Mouse (Mus musculus) gastrocnemius, postnatal 25 days (tissue): Measurements from ENCODE around the gene Tmem183a. TPM values are rescaled to one million over a fixed set of nuclear protein-coding genes. Genes with fewer than 3 reads are reported as not detected.

Experiments used
- DNase-seq: peaks from one replicate; pipeline ENCODE4 v3.0.0; 2022
- total RNA-seq, 2 experiments: library from RNA; stranded (reverse); gene quantifications; 1 replicate in 1 of 2; 2 replicates in 1 of 2; pipeline ENCODE4 v1.2.3; 2021

Gene Tmem183a
- total RNA-seq, 2 experiments from 2014 or later, result 13.2 to 15.1 TPM

DNA sequence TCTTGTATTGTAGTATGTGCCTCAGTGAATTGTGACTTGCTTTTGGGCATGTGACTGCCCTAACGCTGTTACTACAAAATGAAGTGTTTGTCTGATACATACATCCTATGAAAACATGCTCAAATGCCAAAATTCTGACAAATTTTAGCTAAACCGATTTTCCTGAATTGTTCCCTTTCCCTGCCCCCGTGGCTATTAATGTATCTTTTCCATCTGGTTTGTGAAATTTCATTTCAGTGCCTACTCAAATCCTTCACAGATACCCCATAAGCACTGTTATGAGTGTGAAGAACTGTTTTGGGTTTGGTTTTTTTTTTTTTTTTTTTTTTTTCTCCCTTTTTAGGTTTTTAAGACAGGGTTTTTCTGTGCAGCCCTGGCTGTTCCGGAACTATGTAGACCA lies 16.7 kb downstream of the Tmem183a start:
- DNase-seq, result no peak

DNA sequence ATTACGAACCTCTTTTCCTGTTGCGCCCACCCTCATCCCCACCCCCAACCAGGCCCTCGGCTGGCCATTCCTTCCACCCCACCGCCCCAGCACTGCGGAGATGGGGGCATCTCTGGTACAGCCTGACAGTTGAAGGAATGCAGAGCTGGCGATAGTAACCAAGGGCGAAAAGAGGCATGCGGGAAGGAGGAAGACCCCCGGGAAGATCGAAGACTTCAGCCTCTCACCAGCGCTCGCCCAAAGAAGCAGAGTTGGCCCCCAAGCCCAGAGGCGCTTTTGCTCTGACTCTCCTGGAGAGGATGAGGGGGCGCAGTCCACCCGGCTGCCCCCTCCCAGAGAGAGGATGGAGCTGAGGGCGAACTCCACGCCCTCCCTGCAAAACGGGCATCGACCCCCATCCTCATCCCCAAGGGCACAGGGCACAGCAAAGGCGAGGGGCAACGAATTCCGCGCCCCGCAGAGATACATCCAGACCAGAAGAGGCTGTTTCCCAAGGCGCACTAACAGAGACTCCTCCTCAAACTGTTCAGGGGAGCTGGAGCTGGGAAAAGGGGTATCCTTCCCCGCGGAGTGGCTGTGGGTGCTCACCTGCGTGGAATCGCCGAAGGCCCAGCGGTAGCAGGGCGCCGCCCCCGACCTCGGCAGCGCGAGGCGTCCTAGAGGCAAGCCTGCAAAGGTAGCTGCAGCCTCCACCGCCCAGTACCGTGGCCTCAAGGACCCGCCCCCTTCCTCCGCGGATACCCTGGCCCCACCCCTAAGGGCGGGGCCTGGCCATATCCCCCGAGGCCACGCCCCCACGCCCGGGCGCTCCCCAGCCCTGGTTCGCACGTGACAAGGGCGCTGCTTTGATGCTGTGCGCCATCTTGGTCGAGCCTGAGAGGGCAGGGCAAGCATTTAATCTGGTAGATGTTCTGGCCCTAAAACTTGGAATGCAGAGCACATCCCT lies 17.5 kb downstream of the Tmem183a start:
- peak; percentile 47 for DNase-seq

DNA sequence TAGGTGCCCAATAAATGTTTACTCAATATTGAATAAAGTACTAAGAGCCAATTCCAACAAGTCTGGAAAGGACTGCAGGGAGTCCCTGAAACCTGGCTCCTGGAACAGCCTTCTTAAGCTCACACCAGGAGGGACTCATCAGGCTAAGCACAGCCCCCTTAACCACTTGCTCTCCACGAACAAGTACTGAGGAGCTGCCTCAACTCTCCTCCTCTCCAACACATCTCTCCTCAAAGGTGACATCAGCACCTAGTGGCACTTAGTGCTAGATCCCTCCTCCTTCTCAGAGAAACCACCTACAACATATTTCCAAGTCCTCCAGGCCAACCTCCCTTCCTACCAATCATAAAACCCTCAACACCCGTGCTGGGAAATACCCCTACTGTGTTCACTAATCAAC lies 18.2 kb downstream of the Tmem183a start:
- DNase-seq, result no peak

DNA sequence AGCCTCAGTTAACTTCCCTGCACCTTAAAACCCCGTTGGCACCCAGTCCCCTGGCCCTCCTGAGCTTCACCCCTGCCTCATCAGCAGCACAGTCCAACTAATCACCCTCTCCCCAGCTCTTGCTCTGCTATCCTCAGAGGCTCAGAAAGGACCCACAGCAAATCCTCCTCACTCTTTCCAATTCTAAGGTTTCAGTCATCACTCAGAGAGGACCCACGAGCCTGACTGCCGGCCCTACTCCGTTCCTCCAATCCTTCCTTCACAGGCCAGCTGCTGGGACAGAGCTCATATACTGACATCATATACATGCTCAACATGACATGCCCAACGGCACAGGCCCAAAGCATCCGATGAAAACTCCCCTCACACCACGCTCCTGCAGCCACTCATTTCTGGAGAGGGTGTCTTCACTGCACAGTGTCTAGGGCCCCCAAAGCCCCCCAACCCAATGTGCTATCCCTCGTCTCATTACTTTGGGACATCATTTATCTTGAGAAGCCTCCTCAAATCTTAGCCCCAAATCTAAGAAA lies 18.9 kb downstream of the Tmem183a start:
- no peak for DNase-seq

DNA sequence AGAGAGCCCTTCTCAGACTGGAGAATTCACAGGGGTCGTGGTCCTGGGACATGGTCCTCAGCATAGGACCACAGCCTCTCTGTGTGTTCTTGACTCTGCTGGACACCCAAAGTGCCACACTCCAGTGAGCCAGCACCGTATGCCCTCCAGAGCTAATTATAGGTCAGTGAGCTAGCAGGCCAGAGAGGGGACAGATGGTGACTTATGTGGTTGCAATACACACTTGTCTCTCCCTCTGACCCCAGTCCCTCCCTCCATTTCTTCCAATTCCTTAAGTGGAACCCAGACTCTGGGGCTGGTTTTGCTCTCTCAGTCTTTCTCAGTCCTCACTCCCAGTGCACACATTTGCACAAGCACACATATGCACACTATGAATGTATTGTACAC lies 19.5 kb downstream of the Tmem183a start:
- DNase-seq, result peak; percentile 41

GRCm38 (mm10) chr1:134341641-134342277 lies 20.0 kb downstream of the Tmem183a start:
- DNase-seq, result no peak

GRCm38 (mm10) chr1:134339757-134340619 lies 21.8 kb downstream of the Tmem183a start:
- no peak for DNase-seq

GRCm38 (mm10) chr1:134339162-134339561 lies 22.6 kb downstream of the Tmem183a start:
- DNase-seq, result no peak

GRCm38 (mm10) chr1:134336958-134337710 lies 24.6 kb downstream of the Tmem183a start:
- no peak for DNase-seq

DNA sequence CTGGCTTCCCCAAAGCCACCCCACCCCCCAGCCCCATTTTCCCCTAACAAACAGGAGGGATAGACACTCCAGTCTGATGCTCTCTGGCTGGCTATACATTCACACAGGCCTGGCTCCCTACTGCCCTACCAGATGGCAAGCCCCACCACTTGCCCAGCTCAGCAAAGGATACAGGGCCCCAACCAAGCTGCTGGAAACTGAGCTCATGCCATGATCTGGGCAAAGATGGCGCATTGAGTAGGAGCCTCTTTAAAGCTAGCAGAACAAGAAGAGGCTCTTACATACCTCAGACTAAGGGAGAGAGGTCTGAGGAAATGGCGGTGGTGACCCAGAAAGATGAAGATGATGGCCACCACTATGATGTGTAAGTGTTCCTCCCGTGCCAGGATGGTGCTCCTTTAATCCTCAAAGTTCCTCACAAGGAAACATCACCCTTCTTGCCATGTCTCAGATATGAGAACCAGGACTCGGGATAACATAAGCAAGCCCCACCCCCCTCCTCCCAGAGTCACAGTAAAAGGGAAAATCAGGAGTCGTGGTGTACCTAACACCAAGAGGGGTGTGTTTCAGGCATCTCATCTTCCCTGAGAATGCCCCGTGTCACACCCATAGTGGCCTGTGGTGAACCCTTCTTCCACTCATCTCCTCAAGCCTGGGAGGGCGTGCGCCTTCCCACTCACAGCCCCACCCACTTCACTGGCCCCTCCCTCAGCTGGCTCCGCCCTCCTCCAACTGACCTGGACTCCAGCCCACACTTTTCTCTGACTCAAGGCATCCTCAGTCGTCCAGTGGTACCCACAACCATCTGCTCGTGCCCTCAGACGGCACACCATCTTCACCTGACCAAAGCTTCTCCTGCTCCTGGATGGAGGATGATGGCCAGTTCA lies 25.6 kb downstream of the Tmem183a start:
- no peak for DNase-seq

DNA sequence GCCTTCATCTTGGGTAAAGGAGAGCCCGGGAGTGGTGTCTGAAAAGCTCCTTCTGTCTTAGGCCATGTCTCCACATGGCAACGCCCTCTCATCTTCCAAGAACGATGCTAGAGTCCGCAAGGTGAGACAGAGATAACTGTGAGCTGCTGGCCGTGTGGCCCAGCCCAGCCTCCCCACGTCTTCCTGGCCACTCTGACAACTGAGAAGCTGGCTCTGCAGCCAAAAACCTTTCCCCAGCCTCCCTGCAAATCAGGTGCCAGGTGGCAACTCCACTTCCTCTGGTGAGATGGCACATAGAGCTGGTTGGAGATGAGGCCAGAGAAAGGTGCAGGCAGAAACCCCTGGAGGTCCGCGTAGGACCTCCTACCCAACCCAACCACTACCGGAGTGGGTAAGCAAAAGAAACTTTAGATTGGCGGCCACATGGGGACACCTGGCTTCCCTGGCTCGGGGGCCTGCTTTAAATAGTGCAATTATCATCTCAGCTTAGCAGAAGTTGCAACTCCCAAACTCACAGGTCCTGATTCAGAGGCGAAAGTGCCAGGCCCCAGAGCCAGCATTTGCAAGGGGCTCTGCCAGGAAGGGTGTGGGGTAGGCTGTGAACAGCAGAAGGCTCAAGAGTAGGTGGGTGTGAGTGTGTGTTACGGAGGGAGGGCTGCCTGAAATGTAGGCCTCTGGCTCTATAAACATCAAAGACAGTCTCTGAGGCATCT lies 26.4 kb downstream of the Tmem183a start:
- no peak for DNase-seq

- no peak for DNase-seq
Measured at GRCm38 (mm10) chr1:134334111-134334827, 27.5 kb downstream of the Tmem183a start.

DNA sequence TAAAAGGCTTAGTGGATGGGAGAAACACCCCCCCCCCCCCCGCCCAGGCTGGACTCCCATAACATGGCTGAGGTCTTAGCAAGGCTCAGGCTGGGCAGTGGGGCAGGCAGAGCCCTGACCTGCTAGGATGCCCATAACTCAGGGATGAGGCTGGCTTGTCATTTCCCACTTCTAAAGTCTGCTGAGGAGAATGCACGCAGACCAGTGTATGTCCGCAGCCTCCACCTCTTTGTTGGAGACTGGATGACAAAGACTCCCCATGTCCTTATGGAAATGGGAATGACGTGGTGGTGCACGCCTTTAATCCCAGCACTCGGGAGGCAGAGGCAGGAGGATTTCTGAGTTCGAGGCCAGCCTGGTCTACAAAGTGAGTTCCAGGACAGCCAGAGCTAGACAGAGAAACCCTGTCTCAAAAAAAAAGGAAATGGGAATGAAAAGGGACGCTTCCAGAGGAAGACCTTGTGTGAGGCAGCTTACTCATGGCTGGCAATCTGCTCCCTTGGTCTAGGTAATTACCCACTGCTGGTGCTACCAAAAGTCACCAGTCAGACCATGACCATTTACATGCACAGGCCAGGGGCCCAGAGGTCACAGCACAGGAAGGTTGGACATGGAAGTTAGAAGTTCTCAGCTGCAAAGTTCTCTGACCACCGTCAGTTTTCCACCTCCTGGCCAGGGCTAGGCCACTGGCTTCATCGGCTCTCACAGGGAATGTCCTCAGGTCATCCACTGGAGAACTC lies 28.2 kb downstream of the Tmem183a start:
- no peak for DNase-seq

DNA sequence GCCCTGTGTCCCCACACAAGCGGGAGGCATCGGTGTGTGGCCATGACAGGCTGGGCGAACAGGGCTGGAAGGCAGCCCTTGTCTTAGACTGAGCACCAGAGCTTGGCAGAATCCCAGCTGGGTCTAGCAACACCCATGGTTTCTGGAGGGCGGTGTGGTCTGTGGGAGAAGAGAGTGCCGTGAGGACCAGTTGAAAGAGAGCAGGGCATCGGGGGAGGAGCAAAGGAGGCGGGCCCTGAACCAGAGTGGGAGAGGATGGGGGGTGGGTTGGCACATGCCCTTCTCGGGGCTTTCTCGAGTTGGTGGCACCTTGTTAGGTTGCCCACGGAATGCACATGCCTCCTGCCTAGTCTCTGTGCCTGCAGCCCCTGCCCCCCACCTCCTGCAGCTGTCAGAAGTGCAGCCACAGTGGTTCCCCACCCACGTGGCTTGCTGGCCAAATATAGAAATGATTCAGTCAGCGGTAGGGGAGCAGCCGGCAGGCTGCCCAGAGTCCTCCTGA lies 29.0 kb downstream of the Tmem183a start, which contains the start of gene Ppfia4:
Gene Ppfia4, minus strand, starts transcription at position 159 of the 502 bp plus-strand sequence.
- peak; percentile 59 for DNase-seq

DNA sequence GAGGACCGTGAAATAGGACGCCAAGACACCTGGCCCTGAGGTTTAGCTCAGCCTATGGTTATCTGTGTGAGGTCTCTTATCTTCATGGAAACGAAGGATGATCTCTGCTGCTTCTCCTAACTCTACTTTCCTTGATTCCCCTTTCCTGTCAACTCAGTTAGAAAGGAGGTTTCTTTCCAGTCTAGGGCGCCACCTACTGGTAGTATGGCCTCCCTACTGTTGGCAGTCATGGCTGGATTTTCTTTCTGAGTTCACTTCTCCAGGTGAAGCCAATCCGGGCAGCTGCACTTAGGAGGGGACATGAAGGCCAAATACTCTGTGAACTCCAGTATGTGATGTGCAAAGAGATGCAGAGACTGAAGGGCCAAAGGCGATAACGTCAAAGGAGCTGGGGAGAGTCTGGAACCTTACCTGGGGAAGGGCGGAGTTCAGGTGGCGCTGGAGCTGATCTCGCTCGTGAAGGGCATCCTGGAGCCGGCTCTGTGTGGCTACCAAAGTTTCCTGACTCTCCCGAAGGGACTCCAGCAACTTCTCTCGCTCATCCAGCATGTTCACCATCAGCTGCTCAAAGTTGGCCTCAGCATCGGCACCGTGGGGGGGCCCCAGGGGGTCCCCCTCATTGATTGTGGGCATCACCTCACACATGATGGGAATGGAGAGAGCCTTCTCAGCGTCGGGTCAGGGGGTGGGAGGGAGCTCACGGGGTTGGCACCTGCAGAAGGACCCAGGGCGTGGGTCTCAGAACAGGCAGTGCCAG lies 29.7 kb downstream of the Tmem183a start:
- DNase-seq, result peak; percentile 46

- no peak for DNase-seq
Measured at GRCm38 (mm10) chr1:134326841-134327346, 34.9 kb downstream of the Tmem183a start.

DNA sequence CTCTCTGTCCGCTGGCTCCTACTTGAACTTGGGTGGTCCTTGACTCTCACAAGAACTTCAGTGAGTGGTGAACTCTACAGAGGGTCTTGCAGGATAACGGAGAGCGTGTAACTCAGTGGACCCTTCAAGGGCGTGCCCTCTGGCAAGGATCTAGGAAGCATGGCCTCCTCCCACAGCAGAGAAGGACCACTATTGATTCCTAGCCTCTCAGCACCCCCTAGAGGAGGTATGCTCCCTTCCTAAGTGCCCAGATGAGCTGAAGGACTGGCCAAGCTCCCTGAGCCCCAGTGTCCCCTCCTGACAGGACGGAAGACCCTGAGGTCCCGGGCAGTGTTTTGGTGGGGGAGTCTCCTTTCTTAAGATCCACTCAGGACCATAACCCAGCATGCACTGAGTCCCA lies 39.2 kb downstream of the Tmem183a start:
- no peak for DNase-seq
